Mouse (Mus musculus) lung, postnatal 0 days (tissue): ENCODE measurements around the gene Pjvk.

Source experiments
- CTCF ChIP-seq: IDR thresholded peaks from 2 replicates; pipeline ENCODE4 v1.5.1; 2016; ENCODE audit warnings: antibody characterized with exemption, mild to moderate bottlenecking
- EP300 ChIP-seq: IDR thresholded peaks from 2 replicates; pipeline ENCODE4 v1.6.1; 2016; ENCODE audit warnings: antibody characterized with exemption, mild to moderate bottlenecking, control low read depth

DNA sequence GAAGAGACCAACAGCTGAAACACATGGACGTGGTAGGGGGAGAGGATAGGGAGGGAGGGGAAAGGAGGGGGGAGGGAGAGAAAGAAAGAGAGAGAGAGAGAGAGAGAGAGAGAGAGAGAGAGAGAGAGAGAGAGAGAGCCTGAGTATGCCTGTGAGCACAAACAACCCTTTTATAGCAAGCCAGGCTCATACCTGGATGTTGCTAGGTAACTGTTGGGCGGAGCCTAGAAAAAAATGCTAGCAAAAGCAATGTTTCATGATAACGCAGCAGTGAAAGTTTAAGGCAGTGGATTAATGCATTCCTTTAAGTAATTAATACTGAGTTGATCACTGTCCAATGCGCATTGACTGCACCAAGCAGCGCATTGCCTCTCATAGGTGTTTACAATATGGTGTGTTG lies 6.4 kb downstream of the Pjvk start:
- TF ChIP-seq CTCF (no peak), EP300 (no peak)
